Mouse (Mus musculus) erythroid progenitor cell, adult 5-6 weeks (primary cell): Measurements from ENCODE around the gene Dnah7b. TPM values are rescaled to one million over a fixed set of nuclear protein-coding genes. Genes with fewer than 3 reads are reported as not detected.
"Not testable (repeated sequence)": the region's sequence is repeated elsewhere in the genome, so short reads cannot be mapped to it uniquely, and the experiment has no call there.

Experiments
- ATAC-seq: replicated peaks from 2 replicates; pipeline ENCODE4 v1.8.0; 2016; ENCODE audit warnings: moderate number of reproducible peaks, mild to moderate bottlenecking, moderate TSS enrichment, inconsistent platforms; ENCODE audit not compliant: poor library complexity, low FRiP score, severe bottlenecking
- total RNA-seq, 2 experiments: library from RNA; stranded (forward) in 1 of 2; stranded (reverse) in 1 of 2; fragments of 150-400 nt in 1 of 2; fragments of 186-747, 209-891 nt in 1 of 2; gene quantifications; 2 replicates each; pipeline versions ENCODE4 v1.2.3 to v1.2.4; 2015 to 2017; ENCODE audit warnings: low replicate concordance in 2 of 2

Dnah7b gene
- not detected in 2 replicates for total RNA-seq (2015; ENCODE audit: low replicate concordance)
- total RNA-seq (2017; ENCODE audit: low replicate concordance) = not detected in 2 replicates

DNA sequence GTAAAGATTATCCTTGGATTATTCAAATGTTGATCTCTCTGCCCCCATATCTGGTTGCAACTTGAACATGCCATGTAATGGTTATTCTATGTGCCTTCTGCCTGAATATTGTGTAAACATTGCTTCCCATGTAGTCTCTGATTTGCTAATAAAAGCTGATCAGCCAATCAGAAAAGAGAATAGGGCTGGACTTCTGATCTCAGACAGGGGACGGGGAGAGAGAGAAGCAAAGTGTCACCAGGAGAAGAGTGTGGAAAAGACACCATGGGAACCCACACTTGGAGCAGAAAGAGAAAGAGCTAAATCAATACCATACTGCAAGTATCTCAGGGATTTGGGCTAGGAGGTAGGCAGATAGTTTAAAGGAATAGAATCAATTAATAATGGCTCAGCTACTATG, at the start of gene Dnah7b:
Gene Dnah7b (plus strand): TSS at position 301 of the 400 bp plus-strand sequence.
- no peak for ATAC-seq

DNA sequence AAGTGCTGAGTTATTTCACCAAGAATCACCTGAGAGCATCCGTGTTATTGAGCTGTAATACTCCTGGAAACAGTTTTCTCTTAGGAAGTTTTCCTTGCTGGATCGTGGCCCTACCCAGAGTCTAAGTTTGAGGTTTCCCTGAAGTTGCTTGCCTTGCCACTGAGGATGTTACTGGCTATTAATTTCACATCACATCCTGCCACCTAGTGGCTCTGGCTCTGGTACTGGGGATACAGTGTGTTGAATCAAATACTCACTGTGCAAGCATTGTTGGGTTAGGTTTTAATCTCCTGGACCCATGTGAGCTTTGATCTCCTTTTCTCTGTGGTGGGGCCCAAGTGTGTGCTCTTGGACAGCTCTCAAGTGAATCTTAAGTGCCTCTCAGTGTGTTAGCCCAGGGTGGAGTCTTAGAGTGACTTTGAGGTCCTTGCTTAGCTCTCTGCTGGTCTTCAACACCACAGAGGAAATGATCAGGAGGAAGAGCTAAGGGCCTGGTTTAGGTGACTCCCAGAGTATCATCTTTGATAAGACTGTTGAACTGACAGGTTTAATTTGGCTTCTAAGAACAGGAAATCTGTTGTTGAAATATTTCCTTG, 47.6 kb upstream of the Dnah7b start:
- no peak for ATAC-seq

DNA sequence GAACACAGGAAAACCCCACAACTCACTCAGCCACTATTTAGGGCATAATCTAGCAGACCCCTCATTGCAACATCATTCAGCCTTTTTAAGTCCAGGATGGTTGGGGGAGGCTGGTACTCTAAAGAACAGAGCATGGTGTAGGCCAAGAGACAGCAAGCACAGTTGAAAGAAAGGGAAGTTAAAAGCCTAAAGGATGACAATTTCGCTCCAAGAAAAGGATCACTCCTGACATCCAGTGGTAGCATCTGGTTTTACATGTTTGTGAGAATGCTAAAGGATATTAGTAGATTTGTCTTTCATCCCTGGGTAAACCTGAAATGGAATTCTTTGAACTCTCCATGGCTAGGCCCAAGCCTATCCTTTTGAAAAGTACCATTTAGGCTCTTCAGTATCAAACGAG, 43.9 kb upstream of the Dnah7b start:
- ATAC-seq = no peak

DNA sequence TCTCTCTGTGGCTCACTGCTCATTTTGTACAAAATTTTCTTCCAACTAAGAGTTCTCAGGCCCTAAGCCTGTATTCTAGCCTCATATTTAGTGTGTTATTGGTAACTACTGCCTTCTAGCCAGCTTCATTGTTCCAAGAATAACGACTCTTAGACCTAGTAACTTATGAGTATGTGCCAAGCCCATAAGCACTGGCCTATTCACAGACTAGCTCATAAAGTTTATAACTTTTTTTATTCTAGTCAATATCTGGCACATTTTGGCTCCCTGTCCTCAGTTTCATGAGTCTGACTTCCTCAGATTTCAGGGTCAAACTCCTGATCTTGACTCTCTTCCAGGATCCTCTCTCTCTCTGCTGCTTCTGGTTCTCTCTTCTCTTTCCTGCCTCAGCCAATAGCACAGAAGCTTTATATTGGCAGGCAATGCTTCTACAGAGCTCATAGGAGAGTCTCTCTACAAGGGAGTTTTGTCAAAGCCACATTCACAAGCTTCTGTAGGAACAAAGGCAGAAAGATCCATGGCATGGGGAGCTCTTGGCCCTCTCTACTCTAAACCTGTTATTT, 34.0 kb upstream of the Dnah7b start:
- ATAC-seq = no peak

DNA sequence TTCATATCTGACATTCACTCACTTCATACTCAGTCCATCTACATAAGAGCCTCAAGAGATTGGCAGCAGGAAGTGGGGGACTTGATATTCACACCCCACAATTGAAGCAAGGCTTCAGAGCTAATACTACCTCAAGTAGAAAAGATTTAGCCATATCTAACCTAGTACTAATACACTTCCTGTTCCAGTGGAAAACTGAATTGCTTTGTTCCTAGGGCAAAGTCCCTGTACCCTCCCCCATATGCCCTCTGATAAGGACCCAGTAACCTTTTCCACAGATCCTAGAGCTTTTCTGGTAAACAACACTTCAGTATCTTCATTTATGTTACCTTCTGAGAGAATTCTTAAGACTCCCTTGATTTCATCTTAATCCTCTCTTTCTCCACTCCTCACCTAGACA, 17.9 kb upstream of the Dnah7b start:
- ATAC-seq = no peak

- no peak for ATAC-seq
Measured at GRCm38 (mm10) chr1:46066484-46067251, 553 bp downstream of the Dnah7b start.

- not testable (repeated sequence) for ATAC-seq
Measured at GRCm38 (mm10) chr1:46068787-46069186, 2.7 kb downstream of the Dnah7b start.

GRCm38 (mm10) chr1:46077891-46078290, 11.8 kb downstream of the Dnah7b start:
- ATAC-seq = no peak

DNA sequence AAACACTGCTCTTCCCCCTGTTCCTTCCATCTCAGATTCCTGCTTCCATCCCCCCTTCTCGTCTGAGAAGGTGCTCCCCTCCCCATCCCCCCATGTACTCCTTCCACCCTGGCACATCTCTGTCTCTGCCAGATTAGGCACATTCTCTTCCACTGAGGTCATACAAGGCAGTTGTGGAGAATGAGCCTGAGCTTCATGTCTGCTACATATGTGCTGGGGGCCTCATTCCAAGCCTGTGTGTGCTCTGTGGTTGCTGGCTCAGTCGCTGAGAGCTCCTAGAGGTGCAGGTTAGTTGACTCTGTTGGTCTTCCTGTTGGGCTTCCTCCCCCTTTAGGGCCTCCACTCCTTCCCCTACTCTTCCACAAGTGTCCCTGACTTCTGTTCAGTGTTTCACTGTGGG, 34.4 kb downstream of the Dnah7b start:
- no peak for ATAC-seq

GRCm38 (mm10) chr1:46112606-46113005, 46.5 kb downstream of the Dnah7b start:
- not testable (repeated sequence) for ATAC-seq

DNA sequence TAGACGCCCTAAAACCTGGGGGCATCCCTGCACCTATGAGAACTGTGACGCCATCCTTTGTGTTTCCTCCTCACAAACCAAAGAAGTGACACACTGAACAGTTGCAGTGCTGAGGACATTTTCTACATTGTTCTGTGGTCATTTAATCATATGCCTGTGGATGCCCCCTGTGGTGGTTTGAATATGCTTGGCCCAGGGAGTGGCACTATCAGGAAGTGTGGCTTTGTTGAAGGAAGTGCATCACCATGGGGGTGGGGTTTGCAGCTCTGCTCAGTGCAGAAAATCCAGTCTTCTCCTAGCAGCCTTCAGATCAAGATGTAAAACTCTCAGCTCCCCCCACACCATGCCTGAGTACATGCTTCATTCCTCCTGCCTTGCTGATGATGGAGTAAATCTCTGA, 51.1 kb downstream of the Dnah7b start:
- not testable (repeated sequence) for ATAC-seq

DNA sequence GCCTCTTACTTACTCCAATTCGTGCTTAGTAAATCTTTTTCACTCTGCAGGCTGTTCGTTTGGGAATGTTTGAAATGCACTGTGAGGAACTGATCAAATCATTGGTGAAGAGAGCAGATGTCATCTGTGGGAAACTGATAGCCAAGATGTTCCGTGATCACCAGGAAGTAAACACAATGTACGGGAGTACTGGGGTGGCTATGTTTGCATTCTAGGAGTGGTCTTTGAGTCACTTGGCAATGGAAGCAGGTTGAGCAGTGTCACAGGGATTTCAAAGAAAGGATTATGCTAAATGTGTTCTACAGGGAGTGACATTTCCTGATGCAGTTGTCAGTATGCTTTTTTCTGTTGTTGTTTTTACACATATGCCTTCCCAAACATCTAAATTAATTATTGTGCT, 61.9 kb downstream of the Dnah7b start:
- no peak for ATAC-seq

GRCm38 (mm10) chr1:46196835-46197234, 130.7 kb downstream of the Dnah7b start:
- ATAC-seq = not testable (repeated sequence)

DNA sequence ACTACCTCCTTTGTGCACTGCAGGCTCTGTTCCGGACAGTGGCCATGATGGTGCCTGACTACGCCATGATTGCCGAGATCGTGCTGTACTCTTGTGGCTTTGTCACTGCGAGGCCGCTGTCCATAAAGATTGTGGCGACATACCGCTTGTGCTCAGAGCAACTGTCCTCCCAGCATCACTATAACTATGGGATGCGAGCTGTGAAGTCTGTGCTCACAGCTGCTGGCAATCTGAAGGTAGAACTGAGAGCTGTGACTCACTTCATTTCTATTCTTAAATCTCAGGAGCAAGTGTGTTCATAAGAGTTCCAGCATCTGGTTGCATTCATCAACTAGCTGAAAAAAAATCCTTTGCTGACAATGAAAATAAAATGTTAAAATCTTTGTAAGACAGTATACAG, 135.1 kb downstream of the Dnah7b start:
- ATAC-seq = not testable (repeated sequence)

GRCm38 (mm10) chr1:46210014-46210588, 144.0 kb downstream of the Dnah7b start:
- not testable (repeated sequence) for ATAC-seq

- ATAC-seq = not testable (repeated sequence)
Measured at GRCm38 (mm10) chr1:46222704-46223103, 156.6 kb downstream of the Dnah7b start.

- ATAC-seq = not testable (repeated sequence)
Measured at GRCm38 (mm10) chr1:46226136-46226535, 160.0 kb downstream of the Dnah7b start.

DNA sequence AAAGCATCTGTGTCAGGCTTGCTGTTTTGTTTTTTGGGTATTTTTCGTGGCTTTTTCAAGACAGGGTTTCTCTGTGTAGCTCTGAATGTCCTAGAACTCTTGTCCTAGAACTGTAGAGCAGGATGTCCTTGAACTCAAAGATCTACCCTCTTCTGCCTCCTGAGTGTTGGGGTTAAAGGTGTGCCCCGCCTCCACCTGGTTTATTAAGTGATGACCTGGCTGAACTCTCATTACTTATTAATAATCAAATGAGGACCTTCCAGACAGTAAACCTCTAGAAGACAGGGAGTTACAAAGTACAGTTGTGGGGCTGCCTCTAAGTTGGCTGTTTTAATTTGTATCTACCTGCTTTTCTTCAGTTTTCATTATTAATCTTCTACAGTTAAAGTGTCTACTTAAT, 202.7 kb downstream of the Dnah7b start:
- ATAC-seq = not testable (repeated sequence)

DNA sequence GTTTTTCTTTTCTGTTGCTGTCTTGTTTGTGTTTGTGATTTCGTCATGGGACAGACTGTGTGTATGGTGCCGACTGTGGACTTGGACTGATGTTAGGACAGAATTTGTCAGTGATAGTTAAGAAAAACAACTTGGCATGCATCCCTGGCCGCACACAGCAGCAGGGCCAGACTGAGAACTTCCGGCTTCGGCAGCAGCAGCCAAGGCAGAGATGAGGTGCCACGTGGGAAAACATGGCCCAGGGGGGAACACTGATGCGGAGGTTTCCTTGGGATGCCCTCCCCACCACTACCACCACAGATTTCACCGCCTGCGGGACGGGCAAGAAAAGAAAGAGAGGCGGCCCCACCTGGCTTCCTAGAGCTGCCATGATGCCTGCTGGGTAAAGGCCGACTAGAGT, 205.8 kb downstream of the Dnah7b start:
- no peak for ATAC-seq

GRCm38 (mm10) chr1:46278057-46278910, 212.2 kb downstream of the Dnah7b start:
- ATAC-seq = not testable (repeated sequence)
